ENCODE assay signal across 9 mouse cellular contexts in the genomic region with DNA sequence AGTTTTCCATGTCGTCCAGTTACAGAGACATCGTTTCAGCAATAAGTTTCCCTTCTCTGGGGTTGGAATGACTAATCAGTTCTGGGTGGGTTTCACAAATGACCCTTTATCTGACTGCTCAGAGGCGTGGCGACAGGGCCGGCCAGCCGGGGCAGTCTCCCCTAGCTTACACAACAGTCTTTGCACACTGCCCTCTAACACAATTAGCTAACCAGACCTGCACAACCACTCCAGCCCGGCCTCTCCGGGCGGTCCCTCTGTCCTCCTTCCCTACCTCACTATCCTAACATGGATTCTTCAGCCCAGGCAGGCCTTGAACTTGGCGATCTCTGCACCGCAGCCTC.
DNase-seq lines count a peak whose midpoint lies in the region; ATAC-seq and TF ChIP-seq lines count a peak whose summit lies in the region.
"Had no signal": no experiment of that assay in that cellular context is flagged by ENCODE, and none has a peak within 500 bp of the region (broad histone marks: within the 10 kb centered on the region; RNA-seq: fewer than 3 reads in every experiment).

No protein-coding gene starts in this region.

- no peaks in the 10 kb centered on the region for H3K36me3 ChIP-seq in intestine, embryonic 16.5 days (ENCODE audit: control insufficient read depth, insufficient read depth, low read length)
- no peaks in the 10 kb centered on the region for H3K36me3 ChIP-seq in liver, embryonic 11.5 days (ENCODE audit: control insufficient read depth, insufficient read depth, low read length)
- H3K36me3 ChIP-seq in forebrain, postnatal 0 days (ENCODE audit: insufficient read depth) = no peaks in the 10 kb centered on the region
- no peaks in the 10 kb centered on the region for H3K36me3 ChIP-seq in neural tube, embryonic 15.5 days

- no peaks in the 10 kb centered on the region for H3K27me3 ChIP-seq in intestine, embryonic 16.5 days (replicated peaks; ENCODE audit: control insufficient read depth, insufficient read depth, low read length)
- H3K27me3 ChIP-seq in liver, embryonic 11.5 days (replicated peaks; ENCODE audit: control insufficient read depth, insufficient read depth, low read length) = no peaks in the 10 kb centered on the region
- no peaks in the 10 kb centered on the region for H3K27me3 ChIP-seq in forebrain, postnatal 0 days (ENCODE audit: insufficient read depth, low read length)
- H3K27me3 ChIP-seq in neural tube, embryonic 15.5 days (replicated peaks) = no peaks in the 10 kb centered on the region
- H3K27me3 ChIP-seq: megakaryocyte, embryonic 14.5 days had no signal

- 45% methylated on average over 11 of the region's 11 CpGs for WGBS in intestine, embryonic 16.5 days
- WGBS in liver, embryonic 11.5 days = 61% methylated on average over 11 of the region's 11 CpGs
- WGBS in forebrain, postnatal 0 days = 75% methylated on average over 11 of the region's 11 CpGs
- 77% methylated on average over 11 of the region's 11 CpGs for WGBS in neural tube, embryonic 15.5 days

- H3K4me1 ChIP-seq in intestine, embryonic 16.5 days (ENCODE audit: control insufficient read depth, insufficient read depth, low read length) = no peaks in the 10 kb centered on the region; the same call in 1 of the 2 replicates
- H3K4me1 ChIP-seq in liver, embryonic 11.5 days (replicated peaks; ENCODE audit: control insufficient read depth, insufficient read depth, low read length) = no peaks in the 10 kb centered on the region
- no peaks in the 10 kb centered on the region for H3K4me1 ChIP-seq in forebrain, postnatal 0 days (ENCODE audit: insufficient read depth)
- no peaks in the 10 kb centered on the region for H3K4me1 ChIP-seq in neural tube, embryonic 15.5 days

- no peaks in the 10 kb centered on the region for H3K9me3 ChIP-seq in intestine, embryonic 16.5 days (ENCODE audit: control insufficient read depth, low read length)
- no peaks in the 10 kb centered on the region for H3K9me3 ChIP-seq in liver, embryonic 11.5 days (ENCODE audit: control insufficient read depth, low read length)
- no peaks in the 10 kb centered on the region for H3K9me3 ChIP-seq in forebrain, postnatal 0 days (ENCODE audit: low read length)
- H3K9me3 ChIP-seq in neural tube, embryonic 15.5 days (replicated peaks) = no peaks in the 10 kb centered on the region
- H3K9me3 ChIP-seq: megakaryocyte, embryonic 14.5 days had no signal

- peak; percentile 65 for DNase-seq in adrenal gland, postnatal 14 days
- no peak for DNase-seq in adrenal gland, postnatal 25 days
- DNase-seq in liver, embryonic 11.5 days (ENCODE audit: low spot score) = no peak
- DNase-seq in forebrain, postnatal 0 days = no peak

- peak; percentile 82 for ATAC-seq in intestine, embryonic 16.5 days
- ATAC-seq in liver, embryonic 11.5 days (replicated peaks; ENCODE audit: low FRiP score) = peak; percentile 72
- ATAC-seq in megakaryocyte progenitor cell, adult 5-6 weeks (replicated peaks; ENCODE audit: poor library complexity) = peak; percentile 30
- ATAC-seq in erythroid progenitor cell, adult 5-6 weeks (replicated peaks; ENCODE audit: low FRiP score, poor library complexity, severe bottlenecking) = no peak
- no peak for ATAC-seq in forebrain, postnatal 0 days
- ATAC-seq in neural tube, embryonic 15.5 days (ENCODE audit: low FRiP score) = no peak

- H3K27ac ChIP-seq in intestine, embryonic 16.5 days (ENCODE audit: low read length) = peak overlapping the region; percentile 96
- H3K27ac ChIP-seq in liver, embryonic 11.5 days (ENCODE audit: low read depth, low read length) = peak overlapping the region; percentile 75
- no peak overlapping the region for H3K27ac ChIP-seq in forebrain, postnatal 0 days (ENCODE audit: low read depth, low read length)
- no peak overlapping the region for H3K27ac ChIP-seq in neural tube, embryonic 15.5 days (replicated peaks)

- peak overlapping the region; percentile 52 for H3K4me3 ChIP-seq in intestine, embryonic 16.5 days (ENCODE audit: low read length)
- H3K4me3 ChIP-seq in liver, embryonic 11.5 days (ENCODE audit: low read depth, low read length) = no peak overlapping the region
- no peak overlapping the region for H3K4me3 ChIP-seq in forebrain, postnatal 0 days (ENCODE audit: low read depth, low read length)
- H3K4me3 ChIP-seq in neural tube, embryonic 15.5 days (replicated peaks) = no peak overlapping the region
- H3K4me3 ChIP-seq: megakaryocyte, embryonic 14.5 days had no signal

- H3K4me2 ChIP-seq in intestine, embryonic 16.5 days (ENCODE audit: low read depth, low read length) = peak overlapping the region; percentile 50
- H3K4me2 ChIP-seq in liver, embryonic 11.5 days = peak overlapping the region; percentile 37
- H3K4me2 ChIP-seq in forebrain, postnatal 0 days (ENCODE audit: low read depth) = no peak overlapping the region
- H3K4me2 ChIP-seq in neural tube, embryonic 15.5 days = no peak overlapping the region

- TF ChIP-seq CTCF in forebrain, postnatal 0 days (IDR thresholded peaks at IDR 0.05; ENCODE audit: low read depth) = no peak

- peak overlapping the region; percentile 63 for H3K9ac ChIP-seq in intestine, embryonic 16.5 days (ENCODE audit: low read depth, low read length)
- no peak overlapping the region for H3K9ac ChIP-seq in liver, embryonic 11.5 days (ENCODE audit: low read depth, low read length)
- H3K9ac ChIP-seq in forebrain, postnatal 0 days = no peak overlapping the region
- H3K9ac ChIP-seq in neural tube, embryonic 15.5 days (replicated peaks) = no peak overlapping the region

Comparison
In these comparisons a context has a peak if more than half of its experiments do, and no peak if none do; other contexts are left out.
1. ATAC-seq: peak in intestine, embryonic 16.5 days (single experiment), liver, embryonic 11.5 days (single experiment) and megakaryocyte progenitor cell, adult 5-6 weeks (single experiment); none in erythroid progenitor cell, adult 5-6 weeks (single experiment), forebrain, postnatal 0 days (single experiment) and neural tube, embryonic 15.5 days (single experiment).
2. H3K27ac ChIP-seq: peak in intestine, embryonic 16.5 days (single experiment) and liver, embryonic 11.5 days (single experiment); none in forebrain, postnatal 0 days (single experiment) and neural tube, embryonic 15.5 days (single experiment).
3. H3K4me2 ChIP-seq: peak in intestine, embryonic 16.5 days (single experiment) and liver, embryonic 11.5 days (single experiment); none in forebrain, postnatal 0 days (single experiment) and neural tube, embryonic 15.5 days (single experiment).